Mouse (Mus musculus) MEL (cell line): ENCODE results near the gene Ddx56. TPM values are rescaled to one million over a fixed set of nuclear protein-coding genes. Genes with fewer than 3 reads are reported as not detected.

Source experiments
- DNase-seq: peaks from one replicate; pipeline ENCODE4 v3.0.0; 2011; ENCODE audit warnings: low read depth, low spot score
- H3K27ac ChIP-seq: 2 replicates; pipeline ENCODE4 v1.5.1; 2012; ENCODE audit warnings: low read depth, mild to moderate bottlenecking, control low read depth, low read length, moderate library complexity; ENCODE audit not compliant: control insufficient read depth
- H3K27me3 ChIP-seq, 2 experiments: fragments of 150-350 bp in 1 of 2; sonication (generic) in 1 of 2; 2 replicates each; pipeline ENCODE4 v1.6.1; 2012; ENCODE audit warnings: low read length in 2 of 2, mild to moderate bottlenecking in 2 of 2, improper control_type of control experiment in 1 of 2, moderate library complexity in 1 of 2; ENCODE audit not compliant: insufficient read depth in 2 of 2, control insufficient read depth in 1 of 2
- H3K36me3 ChIP-seq, 2 experiments: 2 replicates each; pipeline ENCODE4 v1.6.1; 2012 to 2014; ENCODE audit warnings: low read length in 2 of 2, improper control_type of control experiment in 1 of 2, inconsistent platforms in 1 of 2, mild to moderate bottlenecking in 1 of 2; ENCODE audit not compliant: insufficient read depth in 2 of 2, control insufficient read depth in 1 of 2
- H3K4me1 ChIP-seq, 2 experiments: fragments of 150-350 bp in 1 of 2; sonication (generic) in 1 of 2; 2 replicates each; pipeline ENCODE4 v1.6.1; 2012; ENCODE audit warnings: low read length in 2 of 2, improper control_type of control experiment in 1 of 2, mild to moderate bottlenecking in 1 of 2; ENCODE audit not compliant: insufficient read depth in 2 of 2, control insufficient read depth in 1 of 2
- H3K4me3 ChIP-seq, 2 experiments: fragments of 150-350 bp in 1 of 2; sonication (generic) in 1 of 2; 2 replicates each; pipeline ENCODE4 v1.5.1; 2012; ENCODE audit warnings: low read depth in 2 of 2, low read length in 2 of 2, mild to moderate bottlenecking in 2 of 2, moderate library complexity in 2 of 2, control low read depth in 1 of 2, improper control_type of control experiment in 1 of 2; ENCODE audit not compliant: control insufficient read depth in 1 of 2, insufficient read depth in 1 of 2
- H3K79me2 ChIP-seq: 2 replicates; pipeline ENCODE4 v1.6.1; 2012; ENCODE audit warnings: mild to moderate bottlenecking, low read length, moderate library complexity; ENCODE audit not compliant: control insufficient read depth, poor library complexity, insufficient read depth
- H3K9ac ChIP-seq: 2 replicates; pipeline ENCODE4 v1.6.1; 2012; ENCODE audit warnings: low read depth, mild to moderate bottlenecking, control low read depth, low read length, moderate library complexity; ENCODE audit not compliant: control insufficient read depth, poor library complexity, severe bottlenecking
- H3K9me3 ChIP-seq: fragments of 150-350 bp; sonication (generic); replicated peaks from 2 replicates; pipeline ENCODE4 v1.6.1; 2012; ENCODE audit warnings: mild to moderate bottlenecking, low read length, improper control_type of control experiment, moderate library complexity; ENCODE audit not compliant: insufficient read depth
- BHLHE40 ChIP-seq: IDR thresholded peaks from 2 replicates; pipeline ENCODE4 v1.6.1; 2012; ENCODE audit warnings: low read depth, mild to moderate bottlenecking, inconsistent platforms, low read length, improper control_type of control experiment, borderline replicate concordance
- EP300 ChIP-seq, 2 experiments: IDR thresholded peaks; 2 replicates each; pipeline ENCODE4 v1.6.1; 2011; ENCODE audit warnings: improper control_type of control experiment in 2 of 2, low read length in 2 of 2, low read depth in 1 of 2, mild to moderate bottlenecking in 1 of 2
- JUND ChIP-seq: IDR thresholded peaks from 2 replicates; pipeline ENCODE4 v1.6.1; 2011; ENCODE audit warnings: low read depth, mild to moderate bottlenecking, improper control_type of control experiment, low read length
- MAFK ChIP-seq: IDR thresholded peaks from 2 replicates; pipeline ENCODE4 v1.6.1; 2011; ENCODE audit warnings: low read depth, mild to moderate bottlenecking, low read length, improper control_type of control experiment, borderline replicate concordance
- MAX ChIP-seq: IDR thresholded peaks from 2 replicates; pipeline ENCODE4 v1.6.1; 2011; ENCODE audit warnings: low read length, improper control_type of control experiment
- MYC ChIP-seq: IDR thresholded peaks from 2 replicates; pipeline ENCODE4 v1.6.1; 2011; ENCODE audit warnings: low read depth, mild to moderate bottlenecking, low read length, improper control_type of control experiment, moderate library complexity
- NELFE ChIP-seq: IDR thresholded peaks from 2 replicates; pipeline ENCODE4 v1.6.1; 2011; ENCODE audit warnings: low read depth, low read length, improper control_type of control experiment
- NRF1 ChIP-seq: IDR thresholded peaks from 2 replicates; pipeline ENCODE4 v1.6.1; 2014; ENCODE audit warnings: low read depth, mild to moderate bottlenecking, inconsistent platforms, low read length, improper control_type of control experiment, moderate library complexity; ENCODE audit not compliant: poor library complexity, insufficient read depth, severe bottlenecking
- POLR2AphosphoS2 ChIP-seq: IDR thresholded peaks from 2 replicates; pipeline ENCODE4 v1.6.1; 2011; ENCODE audit warnings: low read length, improper control_type of control experiment
- RAD21 ChIP-seq: IDR thresholded peaks from 2 replicates; pipeline ENCODE4 v1.6.1; 2011; ENCODE audit warnings: mild to moderate bottlenecking, low read depth, low read length, improper control_type of control experiment
- RCOR1 ChIP-seq: IDR thresholded peaks from 2 replicates; pipeline ENCODE4 v1.6.1; 2012; ENCODE audit warnings: low read depth, mild to moderate bottlenecking, inconsistent platforms, low read length, improper control_type of control experiment
- TAL1 ChIP-seq: IDR thresholded peaks from 2 replicates; pipeline ENCODE4 v1.6.1; 2012; ENCODE audit warnings: mild to moderate bottlenecking, inconsistent platforms, low read length, moderate library complexity, mixed read lengths
- UBTF ChIP-seq: IDR thresholded peaks from 2 replicates; pipeline ENCODE4 v1.6.1; 2012; ENCODE audit warnings: low read depth, mild to moderate bottlenecking, inconsistent platforms, low read length, improper control_type of control experiment, moderate library complexity, borderline replicate concordance; ENCODE audit not compliant: insufficient read depth
- USF1 ChIP-seq: IDR thresholded peaks from 2 replicates; pipeline ENCODE4 v1.6.1; 2014; ENCODE audit warnings: low read depth, mild to moderate bottlenecking, inconsistent platforms, low read length, improper control_type of control experiment, moderate library complexity
- ZNF384 ChIP-seq: IDR thresholded peaks from 2 replicates; pipeline ENCODE4 v1.6.1; 2012; ENCODE audit warnings: low read depth, mild to moderate bottlenecking, inconsistent platforms, low read length, improper control_type of control experiment
- polyA plus RNA-seq, 2 experiments: library from polyadenylated mRNA; stranded (reverse) in 1 of 2; unstranded in 1 of 2; fragments of >175 nt in 1 of 2; fragments of >200 nt in 1 of 2; gene quantifications; 2 replicates each; pipeline versions ENCODE4 v1.2.1 to v1.2.4; 2012; ENCODE audit warnings: low replicate concordance in 2 of 2, low read depth in 1 of 2; ENCODE audit not compliant: insufficient read length in 2 of 2, insufficient read depth in 1 of 2, missing spikeins in 1 of 2
- total RNA-seq: library from RNA; depleted of rRNA; stranded (reverse); fragments of 300-350 nt; gene quantifications from 2 replicates; pipeline ENCODE4 v1.2.3, GENCODE M21; 2012

The Ddx56 gene
- total and polyA plus RNA-seq, 3 experiments = 138 to 201 TPM; not detected in 1

GRCm38 (mm10) chr11:6302793-6303192, 35.2 kb upstream of the Ddx56 start:
- TF ChIP-seq MAFK = no peak
- no peak for TF ChIP-seq JUND
- no peak for TF ChIP-seq USF1
- no peak for TF ChIP-seq NRF1
- no peak for TF ChIP-seq TAL1
- TF ChIP-seq RAD21 = no peak
- TF ChIP-seq, all 39 proteins: peak for 0
- peaks cover 0 to 3% of the 10 kb centered on the region in 2 experiments; a peak in 1 of 4 replicates for H3K4me1 ChIP-seq
- DNase-seq = no peak
- no peak overlapping the region for H3K4me3 ChIP-seq
- H3K9ac ChIP-seq = no peak overlapping the region
- peaks cover 0 to 30% of the 10 kb centered on the region in 2 experiments; a peak in 3 of 4 replicates for H3K36me3 ChIP-seq
- H3K79me2 ChIP-seq = no peaks in the 10 kb centered on the region
- no peak overlapping the region for H3K27ac ChIP-seq
- H3K9me3 ChIP-seq = no peaks in the 10 kb centered on the region
- no peaks in the 10 kb centered on the region for H3K27me3 ChIP-seq

DNA sequence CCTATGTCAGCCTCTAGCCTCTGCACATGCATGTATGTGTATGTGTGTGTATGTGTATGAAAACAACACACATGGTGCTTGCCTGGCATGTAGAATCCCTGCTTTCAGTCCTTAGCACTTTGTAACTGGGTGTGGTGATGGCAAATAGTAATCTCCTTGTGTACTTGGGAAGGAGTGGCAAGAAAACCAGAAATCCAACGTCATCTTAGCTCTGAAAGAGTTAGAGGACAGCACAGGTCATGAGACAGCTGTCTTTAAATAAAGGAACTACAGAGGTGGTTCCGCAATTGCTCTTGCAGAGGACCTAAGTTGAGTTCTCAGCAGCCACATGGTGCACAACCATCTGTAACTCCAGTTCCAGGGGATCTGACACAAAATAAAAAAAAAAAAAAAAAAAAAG, 31.9 kb upstream of the Ddx56 start:
- H3K4me3 ChIP-seq = no peak overlapping the region
- no peaks in the 10 kb centered on the region for H3K27me3 ChIP-seq
- H3K4me1 ChIP-seq = peaks cover 2 to 3% of the 10 kb centered on the region in 2 experiments; a peak in 2 of 4 replicates
- no peak for TF ChIP-seq USF1
- no peak for TF ChIP-seq ZNF384
- no peak for TF ChIP-seq NELFE
- TF ChIP-seq TAL1 = no peak
- TF ChIP-seq BHLHE40 = no peak
- TF ChIP-seq POLR2AphosphoS2 = no peak
- no peak for TF ChIP-seq RCOR1
- no peak for TF ChIP-seq UBTF
- no peak for TF ChIP-seq MAX
- no peak for TF ChIP-seq MYC
- no peak overlapping the region for H3K9ac ChIP-seq
- H3K36me3 ChIP-seq = peaks cover 18 to 38% of the 10 kb centered on the region in 2 experiments
- no peak for DNase-seq
- no peaks in the 10 kb centered on the region for H3K9me3 ChIP-seq
- peaks cover 13% of the 10 kb centered on the region for H3K79me2 ChIP-seq
- H3K27ac ChIP-seq = no peak overlapping the region

GRCm38 (mm10) chr11:6296077-6296476, 28.5 kb upstream of the Ddx56 start:
- Histone ChIP-seq H3K4me1 (peaks cover 16 to 18% of the 10 kb centered on the region in 2 experiments), H3K27ac (no peak overlapping the region), H3K36me3 (peaks cover 25 to 37% of the 10 kb centered on the region in 2 experiments), H3K9ac (no peak overlapping the region), H3K9me3 (no peaks in the 10 kb centered on the region), H3K4me3 (no peak overlapping the region), H3K27me3 (no peaks in the 10 kb centered on the region), H3K79me2 (peaks cover 36% of the 10 kb centered on the region)
- TF ChIP-seq EP300 (IDR thresholded peaks at IDR 0.05; ENCODE audit: low read depth in 1 of 2, low read length in 2 of 2) (no peak), MAFK (peak; percentile 66; the same call in 1 of the 2 replicates)
- TF ChIP-seq, all 39 proteins: peak for 1
- DNase-seq = peak; percentile 39
